Mouse (Mus musculus) frontal cortex, postnatal 36 days (tissue): ENCODE results near the gene Plcg2.

ENCODE experiments used
- DNase-seq, 2 experiments: peaks; one replicate each; pipeline ENCODE4 v3.0.0; 2022; ENCODE audit warnings: low spot score in 2 of 2

The Plcg2 gene

DNA sequence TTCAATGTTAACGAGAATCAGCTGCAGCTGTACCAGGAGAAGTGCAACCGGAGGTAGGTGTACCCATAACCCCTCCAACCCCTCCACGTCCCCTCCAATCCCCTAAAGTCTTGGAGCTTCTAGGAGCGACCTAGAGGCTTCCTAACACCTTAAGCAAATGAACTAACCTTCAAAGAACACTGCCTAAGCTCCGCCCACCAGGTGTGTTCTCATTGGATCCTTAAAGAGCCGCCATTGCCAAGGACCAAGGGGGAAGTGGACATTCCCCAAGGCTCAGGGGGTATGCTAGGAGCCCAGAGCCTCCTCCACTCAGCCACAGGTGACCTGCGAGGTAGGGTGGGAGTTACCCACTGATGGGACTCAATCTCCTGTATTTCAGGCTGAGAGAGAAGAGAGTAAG, 136.3 kb downstream of the Plcg2 start:
- no peak for DNase-seq

DNA sequence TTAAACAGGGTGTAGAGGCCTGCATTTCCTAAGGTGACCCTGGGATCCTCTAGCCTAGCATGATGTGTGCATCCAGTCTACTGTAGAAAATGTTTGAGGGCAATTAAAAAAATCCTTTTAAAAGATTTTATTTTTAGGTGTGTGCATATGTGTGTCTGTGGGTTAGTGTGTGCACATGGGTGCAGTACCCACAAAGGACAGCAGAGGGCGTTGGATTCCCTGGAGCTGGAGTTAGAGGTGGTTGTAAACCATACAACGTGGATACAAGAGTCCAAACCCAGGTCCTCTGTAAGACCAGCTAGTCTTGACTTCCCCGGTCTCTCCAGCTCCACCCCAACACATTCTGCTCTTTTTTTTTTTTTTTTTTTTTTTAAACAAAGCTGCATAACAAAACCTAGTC, 139.4 kb downstream of the Plcg2 start:
- no peak for DNase-seq

DNA sequence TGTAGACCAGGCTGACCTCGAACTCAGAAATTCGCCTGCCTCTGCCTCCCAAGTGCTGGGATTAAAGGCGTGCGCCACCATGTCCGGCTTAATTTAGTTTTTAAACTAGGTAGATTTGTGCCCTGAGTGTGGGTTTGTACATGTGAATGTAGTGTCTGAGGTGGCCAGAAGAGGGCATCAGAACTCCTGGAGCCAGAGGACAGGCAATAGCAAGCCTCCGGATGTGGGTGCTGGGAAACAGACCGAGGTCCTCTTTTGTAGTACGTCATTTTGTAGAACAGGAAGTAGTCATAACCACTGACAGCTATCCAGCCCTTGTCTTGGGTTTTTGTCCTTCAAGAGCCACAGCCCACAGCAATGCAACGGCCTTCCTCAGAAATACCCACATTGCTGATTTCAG, 141.5 kb downstream of the Plcg2 start:
- DNase-seq, result no peak

DNA sequence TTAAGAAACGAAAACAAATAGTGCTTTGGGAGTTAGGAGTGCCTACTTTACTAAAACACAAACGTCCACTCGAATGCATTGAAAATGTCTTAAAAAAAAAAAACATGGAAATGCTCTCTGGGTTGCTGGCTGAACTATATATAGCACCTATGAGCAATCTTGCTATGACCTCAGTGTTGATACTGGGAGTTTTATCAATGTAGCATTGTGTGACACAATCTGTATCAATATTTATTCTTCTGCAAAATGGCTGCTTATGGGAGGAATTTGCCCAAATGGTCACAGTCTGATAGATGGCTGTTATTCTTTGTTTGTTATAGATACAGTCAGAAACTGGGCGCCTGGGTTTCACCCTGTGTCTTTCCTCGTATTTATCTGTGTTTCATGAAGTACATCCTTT, 147.4 kb downstream of the Plcg2 start:
- DNase-seq, result no peak

DNA sequence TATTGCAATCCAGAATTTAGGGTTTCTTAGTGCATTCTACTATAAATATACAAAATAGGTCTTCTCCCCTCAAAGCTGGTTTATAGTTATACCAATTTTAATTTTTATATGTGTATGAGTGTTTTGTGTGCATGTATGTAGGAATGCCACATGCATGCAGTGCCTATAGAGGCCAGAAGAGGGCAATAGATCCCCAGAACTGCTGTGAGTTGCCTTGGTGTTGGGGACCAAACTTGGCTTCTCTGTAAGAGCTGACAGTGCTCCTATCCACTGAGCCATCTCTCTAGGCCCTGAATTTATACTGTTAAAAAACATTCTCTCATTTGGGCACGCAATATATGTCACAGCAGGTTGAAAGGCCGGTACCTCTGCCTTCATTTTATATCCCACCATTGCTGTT, 147.9 kb downstream of the Plcg2 start:
- peak; percentile 46 to 71 for DNase-seq

DNA sequence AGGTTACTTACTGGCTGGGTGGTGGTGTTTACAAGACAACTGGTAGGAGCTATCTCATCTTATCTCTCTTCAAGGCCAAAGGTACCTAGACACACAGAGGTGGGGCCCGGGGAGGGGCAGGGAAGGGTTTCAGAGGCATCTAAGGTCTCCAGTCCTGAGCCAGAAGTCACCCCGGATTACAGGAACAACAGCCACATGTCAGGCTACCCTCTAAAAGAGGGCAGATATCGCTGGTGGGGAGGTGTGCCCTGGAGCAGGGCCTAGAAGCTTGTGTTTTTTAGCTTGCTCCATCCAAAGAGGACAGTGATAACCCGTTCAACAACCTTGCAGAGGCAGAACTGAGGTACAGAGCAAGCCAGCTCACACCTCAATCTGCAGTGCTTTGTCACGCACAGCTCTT, 148.3 kb downstream of the Plcg2 start:
- no peak for DNase-seq

DNA sequence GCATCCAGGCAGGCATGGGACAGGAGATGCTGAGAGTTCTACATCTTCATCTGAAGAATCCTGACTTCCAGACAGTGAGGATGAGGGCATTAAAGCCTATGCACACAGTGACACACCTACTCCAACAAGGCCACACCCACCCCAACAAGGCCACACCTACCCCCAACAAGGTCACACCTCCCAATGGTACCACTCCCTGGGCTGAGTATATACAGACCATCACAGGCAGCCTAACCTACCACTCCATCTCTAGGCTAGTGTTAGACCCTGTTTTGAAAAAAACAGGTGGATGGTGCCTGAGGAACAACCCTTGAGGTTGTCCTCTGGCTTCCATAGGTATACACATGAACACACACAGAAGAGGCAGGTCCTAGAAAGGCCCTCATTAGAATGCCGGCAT, 154.2 kb downstream of the Plcg2 start:
- no peak for DNase-seq

DNA sequence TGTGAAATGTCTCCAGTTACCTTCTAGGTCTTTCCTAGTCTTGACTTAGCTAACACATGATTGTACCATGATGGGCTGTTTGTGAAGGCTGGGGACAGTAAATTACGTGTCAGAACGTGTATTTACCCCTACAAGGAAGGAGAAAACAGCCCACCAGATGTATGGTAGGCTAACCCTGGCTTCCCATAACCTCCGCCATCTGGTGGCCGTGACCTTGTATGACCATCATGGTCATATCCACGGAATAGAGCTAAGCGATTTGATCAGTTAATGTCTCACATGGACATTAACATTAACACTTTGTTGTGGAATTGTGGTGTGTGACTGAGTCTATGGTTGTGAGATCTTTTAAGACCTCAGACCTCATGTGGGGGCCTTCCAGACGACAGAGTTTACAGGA, 160.9 kb downstream of the Plcg2 start:
- DNase-seq, result no peak

DNA sequence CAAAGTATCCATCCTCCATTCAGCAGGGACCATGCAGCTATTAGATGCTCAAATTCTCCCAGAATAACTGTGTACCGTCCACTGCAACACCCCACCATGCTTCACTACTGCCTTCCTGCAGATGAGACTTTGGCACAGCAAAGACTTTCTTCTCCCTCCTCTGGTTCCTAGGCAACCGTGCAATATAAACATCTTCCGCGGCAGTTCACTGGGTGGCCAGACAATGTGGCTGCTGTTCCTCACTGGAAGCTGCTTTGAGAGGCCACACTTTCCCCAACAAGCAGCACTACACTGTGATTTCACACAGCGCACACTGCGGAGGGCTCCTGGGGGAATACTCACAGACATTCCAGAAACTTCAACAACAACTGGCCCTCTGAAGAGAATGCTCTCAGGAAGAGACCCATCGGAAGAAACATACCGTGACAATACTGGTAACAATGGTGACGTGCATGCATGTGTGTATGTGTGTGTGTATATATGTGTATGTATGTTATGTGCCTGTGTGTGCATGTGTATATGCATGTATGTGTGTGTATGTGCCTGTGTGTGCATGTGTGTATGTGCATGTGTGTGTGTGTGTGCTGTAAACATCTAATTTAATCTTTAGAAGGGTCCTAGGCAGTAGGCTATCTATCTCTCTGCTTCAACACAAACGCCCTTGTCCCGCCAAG, 162.4 kb downstream of the Plcg2 start:
- DNase-seq, result peak in 1 of 2 experiments; percentile 29

DNA sequence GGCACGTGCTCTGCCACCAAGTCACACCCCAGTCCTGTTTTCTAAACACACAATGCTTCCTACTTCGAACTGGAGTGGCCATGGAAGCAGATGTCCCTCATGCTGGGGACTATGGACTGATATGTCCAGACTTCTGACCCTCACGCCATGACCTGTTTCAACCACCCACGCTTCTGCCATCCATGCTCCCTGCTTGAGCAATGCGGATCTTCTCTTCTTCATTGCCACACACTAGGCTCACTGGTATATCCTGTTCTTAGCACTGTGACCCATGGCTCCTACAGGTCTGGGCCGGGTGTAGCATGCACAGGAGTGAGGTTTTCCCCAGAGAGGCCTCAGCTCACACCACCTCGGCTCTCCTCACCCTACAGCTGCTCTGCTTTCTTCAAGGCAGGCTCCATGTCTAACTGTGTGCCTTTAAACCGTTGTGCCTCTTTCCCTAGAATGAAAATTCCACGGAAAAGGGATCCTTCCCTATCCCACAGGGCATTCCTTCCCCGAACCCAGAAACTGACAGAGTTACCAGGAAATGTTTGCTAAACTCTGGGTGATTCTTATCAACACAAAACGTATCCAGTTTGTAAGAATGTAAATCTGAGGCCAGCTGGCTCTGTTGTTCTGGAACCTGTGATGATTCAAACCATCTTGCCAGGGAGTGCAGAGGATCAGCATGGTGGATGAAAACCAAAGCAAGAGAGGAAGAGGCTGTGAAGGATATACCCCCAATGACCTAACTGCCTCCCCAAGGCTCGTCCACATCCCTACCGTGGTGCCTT, 169.4 kb downstream of the Plcg2 start:
- no peak for DNase-seq

DNA sequence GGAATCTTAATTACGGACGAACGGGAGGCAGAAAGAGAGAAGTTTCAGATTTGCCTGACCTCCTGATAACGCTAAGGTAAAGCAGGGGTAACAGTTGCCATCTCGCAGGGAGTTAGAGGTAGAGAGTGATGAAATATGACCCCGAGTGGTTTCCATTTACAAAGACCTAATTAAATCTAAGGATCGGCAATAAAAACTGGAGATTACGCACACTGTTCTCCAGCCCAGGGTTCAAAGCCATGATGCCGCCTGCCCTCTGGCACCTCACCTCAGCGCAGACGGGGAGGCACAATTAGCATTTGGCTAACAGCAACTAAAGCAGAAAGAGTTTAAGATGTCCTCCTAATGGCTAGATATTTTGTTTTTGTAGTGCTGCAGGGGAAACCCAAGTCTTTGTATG, 172.4 kb downstream of the Plcg2 start:
- no peak for DNase-seq

DNA sequence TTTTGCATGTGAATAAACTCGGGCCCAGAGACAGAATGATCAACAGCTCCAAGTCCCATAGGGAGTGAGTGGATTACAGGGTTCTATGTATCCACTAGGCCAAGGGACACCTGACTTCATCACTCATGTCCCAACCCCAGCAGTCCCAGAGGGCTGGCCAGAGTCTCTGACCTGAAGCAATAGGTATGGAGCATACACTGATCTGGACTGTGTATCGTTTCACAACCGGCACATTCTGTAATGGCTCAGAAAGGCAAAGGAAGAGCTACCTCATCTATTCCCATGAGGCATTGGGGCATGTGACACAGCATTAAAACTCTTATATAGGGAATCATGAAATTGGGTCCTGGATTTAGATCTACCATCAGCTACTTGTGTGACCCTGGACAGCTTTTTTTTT, 174.5 kb downstream of the Plcg2 start:
- DNase-seq, result no peak

DNA sequence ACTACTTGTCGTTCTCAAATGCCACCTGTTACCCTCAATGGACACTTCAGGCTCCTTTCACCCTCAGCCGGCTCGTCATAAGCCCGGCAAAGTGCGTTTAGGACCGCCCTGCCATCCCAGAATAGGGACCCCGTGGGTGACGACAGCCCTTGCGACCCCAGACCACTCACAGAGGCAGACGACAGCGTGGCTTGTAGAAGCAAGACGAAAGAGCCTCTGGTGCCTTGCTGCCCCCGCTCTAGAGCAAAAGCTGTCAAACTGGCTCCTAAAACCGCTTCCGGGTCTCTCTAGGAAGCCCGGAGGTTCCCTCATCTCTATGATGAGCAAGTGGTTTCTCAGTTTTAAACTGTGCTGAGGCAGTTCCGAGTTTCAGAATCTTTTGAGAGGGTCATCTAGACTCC, 175.3 kb downstream of the Plcg2 start, which contains the start of gene Sdr42e1:
TSS of gene Sdr42e1 (minus strand) at position 260 of the 401 bp plus-strand sequence.
- DNase-seq, result peak; percentile 47 to 52

DNA sequence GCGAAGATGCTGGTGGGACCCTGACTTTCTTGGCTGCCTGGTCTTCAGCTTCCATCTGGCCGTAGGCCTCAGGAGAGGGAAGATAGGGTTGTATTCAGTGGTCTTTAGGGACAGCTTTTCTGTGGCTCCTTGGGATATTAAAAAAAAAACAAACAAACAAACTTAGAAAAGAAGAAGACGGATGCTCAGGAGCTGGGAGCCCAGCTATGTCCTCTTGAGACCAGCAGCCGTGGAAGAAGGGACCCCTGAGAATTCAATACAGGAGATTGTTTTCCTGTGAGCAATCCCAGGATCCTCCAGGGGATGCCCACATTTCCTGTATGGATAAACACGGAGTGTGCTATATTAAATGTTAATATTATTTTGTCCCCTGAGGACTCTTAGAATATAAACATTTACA, 177.1 kb downstream of the Plcg2 start:
- DNase-seq, result no peak

DNA sequence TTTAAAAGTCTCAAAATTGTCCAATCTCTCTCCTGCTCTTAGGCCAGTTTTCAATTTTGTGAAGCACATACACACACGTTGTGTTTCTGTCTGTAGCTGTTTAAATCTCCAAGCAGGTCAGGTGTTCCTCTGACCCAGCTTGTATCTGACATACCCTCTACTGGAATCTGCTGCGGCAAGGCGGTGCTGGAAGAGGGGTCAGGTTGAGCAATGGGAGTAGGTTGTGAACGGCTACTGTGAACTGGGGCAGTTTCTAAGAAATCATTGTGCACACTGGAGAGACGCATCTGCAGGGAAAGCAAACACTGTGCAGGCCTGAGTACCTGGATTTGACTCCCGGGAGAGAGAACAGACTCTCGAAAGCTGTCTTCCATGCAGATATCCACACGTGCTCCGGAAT, 178.4 kb downstream of the Plcg2 start:
- DNase-seq, result no peak

DNA sequence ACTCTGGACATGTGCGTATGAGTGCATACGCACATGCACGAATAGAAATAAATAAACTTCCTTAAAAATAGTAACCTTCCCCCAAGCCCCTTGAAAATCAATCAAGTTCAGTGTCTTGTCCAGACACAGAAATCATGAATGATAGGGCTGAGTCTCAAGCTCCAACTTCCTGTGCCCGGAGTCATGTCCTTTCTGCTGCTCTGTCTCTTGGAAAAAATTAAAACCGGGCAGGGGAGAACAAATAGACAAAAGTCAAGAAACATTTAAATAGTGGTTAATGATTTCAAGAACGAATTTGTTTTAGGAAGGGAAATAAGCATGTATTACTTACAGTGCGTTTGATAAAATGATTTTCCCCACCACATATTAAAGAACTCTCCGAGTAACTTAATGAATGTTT, 178.9 kb downstream of the Plcg2 start:
- DNase-seq, result no peak

DNA sequence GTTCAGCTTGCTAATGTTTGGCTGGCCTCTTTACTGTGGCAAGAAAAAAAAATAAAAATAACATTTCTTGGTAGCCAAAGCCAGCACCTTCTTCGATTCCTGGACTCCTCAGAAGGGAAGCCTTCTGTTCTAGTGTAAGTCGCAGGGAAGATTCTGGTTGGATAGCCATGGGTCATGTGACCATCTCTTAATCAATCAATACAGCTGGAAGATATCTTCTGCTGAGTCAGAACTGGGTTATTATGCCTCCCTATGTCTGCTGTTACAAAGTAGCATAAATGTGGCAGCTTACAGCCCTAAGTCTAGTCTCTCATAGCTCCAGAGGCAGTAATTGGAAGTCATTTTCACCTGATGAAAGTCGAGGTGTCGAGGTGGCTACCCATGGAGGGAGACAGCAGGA, 180.6 kb downstream of the Plcg2 start:
- DNase-seq, result no peak

DNA sequence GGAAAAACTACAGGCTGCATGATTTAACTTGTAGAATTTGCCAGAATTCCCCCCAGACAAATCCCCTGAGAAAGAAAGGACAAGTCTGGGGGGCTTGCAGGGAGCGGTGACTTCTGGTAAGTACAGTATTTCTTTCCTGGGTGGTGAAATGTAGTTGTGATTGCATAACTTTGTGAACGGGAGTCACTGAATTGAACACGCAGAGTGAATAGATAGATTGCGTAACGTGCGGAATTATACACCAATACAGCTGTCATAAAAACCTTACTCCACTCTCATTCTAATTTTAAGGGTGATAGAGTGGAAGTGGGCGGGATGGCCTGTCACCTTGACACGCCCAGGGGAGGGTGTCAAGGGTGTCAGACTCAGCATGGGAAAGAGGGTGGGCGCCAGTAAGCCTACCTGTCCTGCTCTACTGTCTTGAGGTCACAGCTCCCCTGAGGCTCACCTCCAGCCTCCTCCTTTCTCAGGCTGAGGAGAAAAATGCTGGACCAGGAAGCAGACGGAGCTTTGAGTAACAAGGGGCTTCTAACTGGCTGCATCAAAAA, 185.9 kb downstream of the Plcg2 start:
- DNase-seq, result no peak

DNA sequence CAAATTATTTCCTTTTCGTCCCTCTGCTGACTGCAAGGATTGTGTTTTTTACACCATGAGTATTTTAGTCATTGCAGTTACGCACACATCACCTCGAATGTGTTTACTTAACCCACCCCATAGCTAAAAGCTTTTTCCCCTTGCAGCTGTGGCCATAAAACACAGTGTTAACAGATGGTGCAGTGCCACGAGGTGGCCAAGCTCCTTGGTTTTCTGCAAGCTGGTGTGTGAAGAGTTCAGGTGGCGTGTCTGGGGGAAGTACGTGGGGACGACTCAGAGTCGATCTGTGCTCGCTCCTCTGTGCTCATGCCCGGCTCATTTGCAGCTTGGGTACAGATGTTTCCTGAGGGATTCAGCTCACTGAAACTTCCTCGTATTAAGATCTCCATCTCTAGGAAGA, 186.4 kb downstream of the Plcg2 start:
- DNase-seq, result no peak
